Mouse (Mus musculus): ENCODE measurements around the gene Gm436.

Gene Gm436

DNA sequence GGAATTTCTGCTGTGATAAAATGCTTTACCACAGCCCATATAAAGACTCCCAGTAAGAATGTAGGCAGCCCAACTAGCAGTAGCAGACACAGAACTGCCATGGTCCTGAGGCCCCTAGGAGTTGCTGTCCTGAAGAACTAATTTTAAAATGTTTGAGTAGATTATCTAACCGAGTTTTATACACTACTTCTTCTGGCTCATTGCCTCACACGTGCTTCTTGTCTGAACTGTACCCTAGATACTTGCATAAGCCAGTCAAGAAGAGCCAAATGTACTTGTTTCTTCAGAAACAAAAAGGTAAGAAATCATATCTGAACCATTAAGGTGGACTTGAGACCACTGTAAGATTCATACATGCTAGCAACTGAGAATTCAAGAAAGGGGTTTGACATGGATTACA, at the start of gene Gm436:
Gene Gm436 (minus strand): TSS at position 101 of the 400 bp plus-strand sequence.
- no peak for DNase-seq (ENCODE audit: low spot score in 2 of 2)

DNA sequence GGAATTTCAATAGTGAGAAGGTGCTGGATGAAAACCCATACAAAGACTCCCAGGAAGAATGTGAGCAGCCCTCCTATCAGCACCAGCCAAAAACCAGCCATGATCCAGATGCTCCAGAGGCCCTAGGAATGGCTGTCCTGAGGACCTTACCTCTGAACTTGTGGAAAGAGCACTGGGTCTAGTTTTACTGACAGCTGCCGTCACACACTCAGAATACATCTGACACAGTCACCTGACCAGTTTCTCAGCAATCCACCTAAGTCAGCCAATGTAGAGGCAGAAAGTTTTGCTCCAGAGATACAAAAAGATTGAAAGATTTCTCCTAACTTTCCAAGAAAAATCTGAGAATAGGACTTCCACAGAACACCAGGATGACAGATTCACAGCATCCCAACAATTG, 35.1 kb upstream of the Gm436 start, which contains the start of gene Gm13178:
Gene Gm13178 (minus strand): TSS at position 101 of the 400 bp plus-strand sequence.
- no peak for DNase-seq (ENCODE audit: low spot score in 2 of 2)

DNA sequence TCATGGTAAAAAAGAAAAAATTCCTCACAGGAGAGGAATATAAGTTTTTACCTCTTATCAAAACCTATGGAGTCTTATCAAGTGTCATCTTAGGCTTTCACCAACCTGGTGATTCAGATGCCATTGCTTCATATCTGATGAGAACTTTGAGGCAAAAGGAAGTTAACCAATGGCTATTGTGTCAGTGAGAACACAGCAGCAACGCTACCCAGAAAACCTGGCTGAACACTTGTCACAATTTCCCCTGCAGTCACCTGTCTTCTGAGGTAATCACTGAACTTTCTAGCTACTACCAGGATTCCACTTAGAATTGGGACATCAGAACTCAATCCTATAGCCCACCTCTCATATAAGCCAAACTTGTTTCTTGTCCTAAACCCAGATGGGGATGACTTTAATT, 33.5 kb upstream of the Gm436 start:
- DNase-seq (ENCODE audit: low spot score in 2 of 2): no peak

DNA sequence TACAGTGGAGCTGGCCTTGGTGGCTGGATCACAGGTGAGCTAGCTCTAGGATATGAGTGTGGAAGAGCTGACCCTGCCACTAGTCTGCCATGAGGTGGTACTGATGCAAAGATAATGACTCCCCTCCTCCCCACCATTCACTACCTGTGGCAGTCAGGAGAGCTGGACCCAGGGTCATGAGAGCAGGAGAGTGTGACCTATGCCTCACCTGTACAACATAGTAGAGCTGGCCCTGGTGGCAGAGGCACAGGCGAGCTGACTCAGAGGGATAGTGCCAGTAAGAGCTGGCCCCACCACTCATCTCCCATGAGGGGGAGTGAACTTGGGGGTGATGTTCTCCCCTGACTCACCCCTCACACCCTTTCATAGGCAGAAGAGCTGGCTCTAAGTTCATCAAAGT, 32.1 kb upstream of the Gm436 start:
- DNase-seq (ENCODE audit: low spot score in 2 of 2): no peak

DNA sequence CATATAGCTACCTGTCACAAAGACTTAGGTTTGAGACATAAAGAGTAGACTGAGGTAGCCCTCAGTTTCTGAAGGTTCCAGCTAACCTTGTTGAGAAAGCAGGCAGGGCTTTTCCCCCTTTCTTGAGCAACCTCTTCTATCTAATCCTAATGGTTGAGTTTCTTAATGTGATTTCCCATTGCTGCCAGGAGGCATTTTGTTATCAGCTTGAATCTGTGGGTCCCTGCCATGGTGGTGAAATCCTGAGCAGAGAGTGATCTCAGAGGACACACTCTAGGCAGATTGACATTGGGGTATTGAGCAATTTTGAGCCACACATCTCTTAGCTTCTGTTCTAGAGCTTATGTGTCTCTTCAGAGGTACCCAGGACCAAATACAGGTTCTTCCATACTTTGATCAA, 47.9 kb downstream of the Gm436 start:
- no peak for DNase-seq (ENCODE audit: low spot score in 2 of 2)

Measured in spleen, postnatal 36 days (tissue).